8 mouse cellular contexts compared by ENCODE assay signal in genomic region chr4:133009131-133009530, GRCm38 (mm10). TPM values are rescaled to one million over a fixed set of nuclear protein-coding genes. Genes with fewer than 3 reads are reported as not detected.
DNase-seq lines count a peak whose midpoint lies in the region; ATAC-seq and TF ChIP-seq lines count a peak whose summit lies in the region.

No protein-coding gene starts in this region.

- no peak for TF ChIP-seq POLR2A in limb, embryonic 14.5 days (IDR thresholded peaks at IDR 0.05; ENCODE audit: borderline replicate concordance, extremely low read depth, insufficient read depth, insufficient read length)
- no peak for TF ChIP-seq POLR2A in testis, adult 2 months (IDR thresholded peaks at IDR 0.05; ENCODE audit: control insufficient read depth, low read depth, low read length)

- in situ Hi-C loops in ES-E14 (cut with MboI; ENCODE audit: low sequenced_read_pairs in 2 of 2, unreplicated experiment in 2 of 2) = loop anchor here (10.0 to 25.0 kb wide), 3 partner anchors 54 to 296 kb away; partner anchors contain the start of gene Tmem222 (in 1 of the 2)

- no peaks in the 10 kb centered on the region for H3K9me3 ChIP-seq in kidney, postnatal 0 days (replicated peaks; ENCODE audit: low read length)
- H3K9me3 ChIP-seq in ES-E14 (ENCODE audit: control insufficient read depth, insufficient read depth, low read depth, low read length) = no peaks in the 10 kb centered on the region
- no peaks in the 10 kb centered on the region for H3K9me3 ChIP-seq in limb, embryonic 14.5 days (ENCODE audit: control insufficient read depth, low read length)

- TF ChIP-seq CTCF in kidney, postnatal 0 days (IDR thresholded peaks at IDR 0.05; ENCODE audit: low read depth) = peak; percentile 92
- TF ChIP-seq CTCF in testis, adult 2 months (IDR thresholded peaks at IDR 0.05; ENCODE audit: control insufficient read depth, insufficient read depth, insufficient replicate concordance, low read depth, low read length) = peak; percentile 40; the same call in 1 of the 2 replicates

- no peak overlapping the region for H3K9ac ChIP-seq in kidney, postnatal 0 days (ENCODE audit: low read depth, low read length)
- no peak overlapping the region for H3K9ac ChIP-seq in ES-E14 (ENCODE audit: insufficient read depth, low read depth, low read length, poor library complexity, severe bottlenecking)
- H3K9ac ChIP-seq in limb, embryonic 14.5 days (ENCODE audit: low read depth, low read length, severe bottlenecking) = no peak overlapping the region

- H3K4me3 ChIP-seq in kidney, postnatal 0 days (replicated peaks; ENCODE audit: low read depth, low read length) = no peak overlapping the region
- H3K4me3 ChIP-seq in ES-E14 (ENCODE audit: insufficient read depth in 1 of 2, low read depth in 1 of 2, low read length in 2 of 2, poor library complexity in 1 of 2, severe bottlenecking in 1 of 2) = no peak overlapping the region
- no peak overlapping the region for H3K4me3 ChIP-seq in limb, embryonic 14.5 days (replicated peaks; ENCODE audit: low read length)
- no peak overlapping the region for H3K4me3 ChIP-seq in testis, adult 2 months (ENCODE audit: control insufficient read depth, low read depth, low read length)

- H3K4me2 ChIP-seq in kidney, postnatal 0 days (ENCODE audit: low read length) = no peak overlapping the region
- H3K4me2 ChIP-seq in limb, embryonic 14.5 days (replicated peaks; ENCODE audit: low read depth, low read length, severe bottlenecking) = no peak overlapping the region

- DNase-seq in kidney, postnatal 0 days (ENCODE audit: low spot score) = peak; percentile 84
- DNase-seq in kidney, adult 8-10 months = no peak
- peak; percentile 58 for DNase-seq in CD4-positive helper T cell, adult 2 months (ENCODE audit: low read depth, low spot score)
- DNase-seq in ES-E14 (ENCODE audit: low read depth, low spot score) = no peak
- peak; percentile 74 to 77 for DNase-seq in cerebellum, postnatal 36 days
- DNase-seq in limb, embryonic 14.5 days (ENCODE audit: low spot score) = peak; percentile 71
- DNase-seq in left cerebral cortex, adult 8-10 months (ENCODE audit: low spot score in 2 of 2) = no peak

- H3K27me3 ChIP-seq in kidney, postnatal 0 days (ENCODE audit: insufficient read depth, low read length) = no peaks in the 10 kb centered on the region
- H3K27me3 ChIP-seq in limb, embryonic 14.5 days (ENCODE audit: control insufficient read depth, insufficient read depth, low read length) = no peaks in the 10 kb centered on the region; the same call in 1 of the 2 replicates
- no peaks in the 10 kb centered on the region for H3K27me3 ChIP-seq in testis, adult 2 months (ENCODE audit: control insufficient read depth, insufficient read depth, low read length)

- peaks cover 14% of the 10 kb centered on the region for H3K4me1 ChIP-seq in kidney, postnatal 0 days (replicated peaks; ENCODE audit: insufficient read depth, low read length)
- H3K4me1 ChIP-seq in ES-E14 (ENCODE audit: control insufficient read depth in 2 of 2, insufficient read depth in 2 of 2, low read length in 2 of 2, poor library complexity in 1 of 2) = peaks cover 0 to 24% of the 10 kb centered on the region in 2 experiments; a peak in 2 of 4 replicates
- peaks cover 12% of the 10 kb centered on the region for H3K4me1 ChIP-seq in limb, embryonic 14.5 days (ENCODE audit: control insufficient read depth, insufficient read depth, low read length)
- H3K4me1 ChIP-seq in testis, adult 2 months (ENCODE audit: control insufficient read depth, insufficient read depth, low read length) = peaks cover 22% of the 10 kb centered on the region

- WGBS in kidney, postnatal 0 days = under 1% methylated on average over 4 of the region's 4 CpGs
- WGBS in limb, embryonic 14.5 days = under 1% methylated on average over 4 of the region's 4 CpGs

- no peak for ATAC-seq in kidney, postnatal 0 days (replicated peaks; ENCODE audit: low FRiP score, low read depth)
- no peak for ATAC-seq in limb, embryonic 14.5 days (ENCODE audit: low FRiP score, low read depth)

- no peak overlapping the region for H3K27ac ChIP-seq in kidney, postnatal 0 days
- no peak overlapping the region for H3K27ac ChIP-seq in ES-E14 (ENCODE audit: insufficient read depth, low read depth, low read length, poor library complexity, severe bottlenecking)
- no peak overlapping the region for H3K27ac ChIP-seq in limb, embryonic 14.5 days (replicated peaks; ENCODE audit: low read depth, low read length)
- H3K27ac ChIP-seq in testis, adult 2 months (ENCODE audit: control insufficient read depth, insufficient read depth, low read depth, low read length) = no peak overlapping the region

- no peaks in the 10 kb centered on the region for H3K36me3 ChIP-seq in kidney, postnatal 0 days (ENCODE audit: insufficient read depth, low read length)
- H3K36me3 ChIP-seq in ES-E14 (ENCODE audit: control insufficient read depth, insufficient read depth, low read length, poor library complexity, severe bottlenecking) = no peaks in the 10 kb centered on the region
- no peaks in the 10 kb centered on the region for H3K36me3 ChIP-seq in limb, embryonic 14.5 days (ENCODE audit: control insufficient read depth, insufficient read depth, low read length)
- H3K36me3 ChIP-seq in testis, adult 2 months (ENCODE audit: control insufficient read depth, insufficient read depth, low read length) = no peaks in the 10 kb centered on the region

TF ChIP-seq in ES-E14, 5 proteins besides CTCF, POLR2A, EP300 and RAD21:
- TF ChIP-seq MAFK (IDR thresholded peaks at IDR 0.05; ENCODE audit: insufficient read depth, low read depth, low read length) (no peak), ZC3H11A (IDR thresholded peaks at IDR 0.05; ENCODE audit: borderline replicate concordance, low read depth, low read length) (peak; percentile 95; the same call in 1 of the 2 replicates), HCFC1 (IDR thresholded peaks at IDR 0.05; ENCODE audit: borderline replicate concordance, insufficient read depth, low read length) (no peak), CHD2 (IDR thresholded peaks at IDR 0.05; ENCODE audit: low read depth, low read length) (no peak), ZNF384 (IDR thresholded peaks at IDR 0.05; ENCODE audit: low read depth, low read length) (no peak)

RNA-seq across cellular contexts. Expression of gene Ahdc1, which starts 1.9 kb away (rescaled TPM):
- 6.4 and 6.7 TPM in 2 replicates for polyA plus RNA-seq in kidney, postnatal 0 days (2015; fragmentation: Nextera tagmentation; extraction: Ambion mirVana)
- 61.8 and 88.9 TPM in 2 replicates for total RNA-seq in ES-E14 (2012; rRNA removed)
- 29.6 and 41.0 TPM in 2 replicates for polyA plus RNA-seq in limb, embryonic 14.5 days (2012; rRNA removed)
- polyA plus RNA-seq in limb, embryonic 14.5 days (2014; fragmentation: Nextera tagmentation; extraction: Ambion mirVana) = 12.9 and 15.6 TPM in 2 replicates
- polyA plus RNA-seq in testis, adult 2 months (2012; rRNA removed) = 59.1 and 65.0 TPM in 2 replicates
- total RNA-seq in left cerebral cortex, adult 8-10 months (2022) = 100 to 1,000 TPM in 2 of 4 experiments, 10 to 100 TPM in 2; 95.7 to 104 (median 99.7) TPM

RNA-seq across cellular contexts. Expression of gene Fgr, which starts 35.2 kb away (rescaled TPM):
- polyA plus RNA-seq in kidney, postnatal 0 days (2015; fragmentation: Nextera tagmentation; extraction: Ambion mirVana) = 0.47 and 0.51 TPM in 2 replicates
- 1.3 and 1.8 TPM in 2 replicates for total RNA-seq in ES-E14 (2012; rRNA removed)
- polyA plus RNA-seq in limb, embryonic 14.5 days (2012; rRNA removed) = 0.54 and 0.64 TPM in 2 replicates
- polyA plus RNA-seq in limb, embryonic 14.5 days (2014; fragmentation: Nextera tagmentation; extraction: Ambion mirVana) = 0.35 and 0.62 TPM in 2 replicates
- polyA plus RNA-seq in testis, adult 2 months (2012; rRNA removed) = 0.85 and 1.0 TPM in 2 replicates
- total RNA-seq in left cerebral cortex, adult 8-10 months (2022) = 1 to 10 TPM in 2 of 4 experiments, under 1 TPM in 2; 0.17 to 1.1 (median 0.82) TPM

Comparison
In these comparisons a context has a peak if more than half of its experiments do, and no peak if none do; other contexts are left out.
1. DNase-seq: peak in kidney, postnatal 0 days (single experiment), CD4-positive helper T cell, adult 2 months (single experiment), cerebellum, postnatal 36 days (2 of 2) and limb, embryonic 14.5 days (single experiment); none in kidney, adult 8-10 months (0 of 2), ES-E14 (single experiment) and left cerebral cortex, adult 8-10 months (0 of 2).